Mouse (Mus musculus) C2C12 (cell line): Measurements from ENCODE around the gene Mroh2a.

ENCODE experiments used
- CEBPB ChIP-seq: IDR thresholded peaks from one replicate; pipeline ENCODE4 v1.6.1; 2011; ENCODE audit warnings: low read depth, mild to moderate bottlenecking, control low read depth, moderate library complexity
- CTCF ChIP-seq: IDR thresholded peaks from one replicate; pipeline ENCODE4 v1.5.1; 2011; ENCODE audit not compliant: control insufficient read depth, insufficient read depth, insufficient read length
- MAX ChIP-seq: IDR thresholded peaks from one replicate; pipeline ENCODE4 v1.6.1; 2011; ENCODE audit warnings: mild to moderate bottlenecking, control low read depth
- MYOD1 ChIP-seq: IDR thresholded peaks from one replicate; pipeline ENCODE4 v1.6.1; 2011; ENCODE audit warnings: low read depth; ENCODE audit not compliant: control insufficient read depth, insufficient read length
- MYOG ChIP-seq: IDR thresholded peaks from one replicate; pipeline ENCODE4 v1.6.1; 2011; ENCODE audit not compliant: control insufficient read depth, insufficient read length; ENCODE audit errors: extremely low read depth
- USF1 ChIP-seq: IDR thresholded peaks from one replicate; pipeline ENCODE4 v1.6.1; 2011; ENCODE audit warnings: low read depth, mild to moderate bottlenecking, control low read depth, moderate library complexity

GRCm38 (mm10) chr1:88267489-88267888, 40.7 kb downstream of the Mroh2a start:
- TF ChIP-seq CEBPB (no peak), CTCF (no peak), MYOG (no peak), MYOD1 (no peak), USF1 (no peak), MAX (no peak)
